Mouse (Mus musculus) right cerebral cortex, postnatal 10 days (tissue): ENCODE measurements around the gene Zfp512b.

ENCODE experiments used
- DNase-seq, 2 experiments: peaks; one replicate each; pipeline ENCODE4 v3.0.0; 2021; ENCODE audit warnings: low spot score in 2 of 2

Zfp512b gene

DNA sequence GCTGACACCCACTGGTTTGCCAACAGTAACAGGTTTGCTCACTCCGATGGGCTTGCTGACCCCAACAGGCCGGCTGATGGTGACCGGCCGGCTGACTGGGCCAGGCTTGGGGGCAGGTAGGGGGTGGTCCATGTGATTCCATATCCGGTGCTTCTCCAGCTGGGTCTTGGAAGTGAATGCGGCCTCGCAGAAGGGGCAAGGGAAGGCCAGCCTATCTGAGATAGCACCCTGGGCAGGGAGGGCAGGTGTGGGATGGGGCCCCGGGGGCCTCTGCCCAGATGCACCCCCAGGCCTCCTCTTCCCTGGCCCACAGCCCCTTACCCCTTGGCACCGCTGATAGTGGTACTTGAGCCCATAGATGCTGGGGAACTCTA, 2.9 kb downstream of the Zfp512b start:
- peak in 1 of 2 experiments; percentile 38 for DNase-seq

DNA sequence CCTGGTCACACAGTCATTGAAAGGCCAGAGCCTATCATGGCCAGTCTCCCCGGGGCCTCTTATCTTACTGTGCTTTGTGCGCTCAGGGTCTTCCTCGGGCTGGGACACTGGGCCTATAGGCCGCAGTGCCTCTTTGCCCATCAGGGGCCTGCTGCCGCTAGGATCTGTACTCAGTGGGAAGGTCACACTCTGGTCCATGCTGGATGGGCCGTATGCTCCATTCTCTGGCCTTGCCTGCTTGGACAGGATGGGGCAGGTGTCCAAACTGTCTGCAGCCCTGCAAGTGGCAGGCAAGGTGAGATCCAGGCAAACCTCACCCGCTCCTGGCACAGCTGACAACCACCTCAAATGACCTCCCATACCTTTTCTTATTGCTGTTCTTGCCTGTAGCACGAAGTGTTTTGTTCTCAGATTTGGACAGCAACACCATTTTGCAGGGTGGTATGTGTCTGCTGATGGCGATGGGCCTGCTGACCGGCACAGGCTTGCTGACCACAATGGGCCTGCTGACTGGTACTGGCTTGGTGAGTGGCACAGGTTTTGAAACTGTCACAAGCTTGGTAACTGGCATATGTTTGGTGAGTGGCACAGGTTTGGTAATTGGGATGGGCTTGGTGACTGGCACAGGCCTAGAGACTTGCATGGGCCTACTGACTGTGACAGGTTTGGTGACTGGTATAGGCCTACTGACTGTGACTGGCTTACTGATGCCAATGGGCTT, 3.4 kb downstream of the Zfp512b start:
- DNase-seq, result peak in 1 of 2 experiments; percentile 28

DNA sequence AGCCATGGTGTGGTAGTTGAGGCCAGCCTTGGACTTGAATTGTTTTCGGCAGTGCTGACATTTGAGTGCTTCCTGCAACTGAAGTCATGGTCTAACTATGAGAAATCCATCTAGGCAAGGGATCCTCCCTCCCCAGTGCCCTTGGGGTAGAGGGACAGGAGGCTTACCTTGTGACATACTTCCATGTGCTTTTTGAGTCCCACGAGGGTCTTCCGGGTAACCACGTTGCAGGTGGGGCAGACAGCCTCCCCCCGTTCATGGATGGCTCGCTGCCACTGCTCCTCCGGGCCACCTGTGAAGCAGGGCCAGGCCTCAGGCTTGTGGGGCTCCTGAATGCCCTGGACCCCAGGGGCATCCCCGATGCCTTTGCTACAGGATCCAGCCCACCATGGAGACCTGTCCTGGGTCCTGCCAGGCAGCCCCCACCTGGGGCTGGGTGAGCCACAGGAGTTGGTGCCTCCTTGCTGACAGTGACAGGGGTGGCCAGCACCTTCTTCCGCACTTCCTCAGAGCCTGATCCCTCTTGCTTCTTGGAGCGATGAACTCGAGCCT, 4.3 kb downstream of the Zfp512b start:
- peak in 1 of 2 experiments; percentile 33 for DNase-seq

DNA sequence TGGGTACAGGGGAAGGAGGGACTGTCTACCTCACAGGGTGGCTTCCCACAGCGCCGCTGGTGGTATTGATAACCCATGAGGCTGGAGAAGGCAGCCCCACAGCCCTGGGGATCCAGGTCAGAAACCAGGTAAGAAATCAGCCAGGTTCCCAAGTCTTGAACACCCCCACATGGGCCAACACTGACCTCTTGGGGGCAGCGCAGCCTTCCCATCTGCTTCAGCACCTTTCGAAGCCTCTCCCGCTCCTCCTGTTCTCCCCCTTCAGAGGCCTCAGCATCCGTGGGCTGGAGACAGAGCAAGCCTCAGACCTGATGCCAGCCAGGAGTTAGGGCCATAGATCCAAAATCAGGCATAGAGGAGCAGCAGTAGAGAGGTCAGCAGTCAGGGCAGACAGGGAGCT, 4.8 kb downstream of the Zfp512b start:
- peak in 1 of 2 experiments; percentile 33 for DNase-seq

DNA sequence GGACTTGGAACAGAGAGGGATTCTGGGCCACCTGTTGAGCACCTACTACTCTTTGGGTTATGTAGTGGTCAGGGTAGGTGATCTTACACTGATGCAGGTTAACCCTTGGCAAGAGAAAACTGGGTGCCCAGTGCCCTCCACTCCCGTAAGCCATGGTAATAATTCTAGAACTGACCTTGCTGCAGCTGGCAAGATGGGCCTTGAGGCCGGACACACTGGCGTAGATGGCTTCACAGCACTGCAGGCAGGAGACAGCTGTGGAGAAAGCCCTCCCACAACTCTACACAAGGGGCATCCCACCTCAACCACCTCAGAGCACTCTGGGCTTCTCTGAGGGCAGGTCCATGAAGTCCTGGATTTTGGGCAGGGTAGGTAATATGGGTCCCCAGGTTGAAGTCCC, 6.5 kb downstream of the Zfp512b start:
- DNase-seq, result peak in 1 of 2 experiments; percentile 33

DNA sequence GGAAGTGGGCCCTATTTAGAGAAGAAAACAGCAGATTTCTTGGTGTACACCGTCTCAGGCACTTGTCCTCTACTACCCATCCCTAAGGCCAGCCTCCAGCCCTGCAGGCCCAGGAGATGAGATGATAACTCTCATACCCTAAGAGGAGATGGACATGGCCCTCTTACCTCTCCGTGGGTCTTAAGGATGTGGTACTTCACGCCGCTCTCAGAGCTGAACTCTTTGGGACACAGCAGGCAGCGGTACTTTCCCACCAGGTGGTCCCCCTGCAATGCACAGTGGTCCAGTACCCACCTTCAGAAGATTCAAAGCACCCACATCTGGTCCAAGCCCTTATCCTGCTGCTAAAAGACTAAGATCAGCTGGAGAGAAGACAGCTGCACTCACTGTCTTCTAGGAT, 7.1 kb downstream of the Zfp512b start:
- DNase-seq, result no peak

DNA sequence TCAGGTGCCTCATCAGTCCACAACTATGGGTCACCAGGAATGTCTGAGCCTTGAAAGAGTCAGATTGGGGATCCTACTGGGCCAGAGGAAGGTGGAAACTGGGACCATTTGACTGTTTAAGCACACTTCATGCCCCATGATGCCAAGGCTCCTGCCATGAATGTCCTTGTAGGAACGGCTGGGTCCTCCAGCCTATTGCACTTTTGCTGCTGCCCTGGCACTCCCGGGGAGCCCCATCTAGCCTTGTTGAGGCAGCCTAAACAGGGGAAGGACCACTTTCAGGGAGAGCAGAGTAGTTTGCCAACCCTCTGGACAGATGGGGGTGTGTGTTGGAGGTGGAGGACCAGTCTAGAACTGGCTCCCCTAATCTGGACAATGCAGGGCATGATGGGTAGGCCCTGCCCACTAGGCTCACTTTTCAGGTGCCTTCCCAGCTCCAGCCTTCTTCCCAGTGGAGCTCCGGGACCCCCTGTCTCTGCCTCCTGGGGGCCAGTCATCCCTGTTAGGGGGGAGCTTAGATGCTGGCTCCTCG, 8.1 kb downstream of the Zfp512b start, which contains the start of gene Uckl1:
Gene Uckl1 (minus strand): TSS at position 482 of the 532 bp plus-strand sequence.
- no peak for DNase-seq

DNA sequence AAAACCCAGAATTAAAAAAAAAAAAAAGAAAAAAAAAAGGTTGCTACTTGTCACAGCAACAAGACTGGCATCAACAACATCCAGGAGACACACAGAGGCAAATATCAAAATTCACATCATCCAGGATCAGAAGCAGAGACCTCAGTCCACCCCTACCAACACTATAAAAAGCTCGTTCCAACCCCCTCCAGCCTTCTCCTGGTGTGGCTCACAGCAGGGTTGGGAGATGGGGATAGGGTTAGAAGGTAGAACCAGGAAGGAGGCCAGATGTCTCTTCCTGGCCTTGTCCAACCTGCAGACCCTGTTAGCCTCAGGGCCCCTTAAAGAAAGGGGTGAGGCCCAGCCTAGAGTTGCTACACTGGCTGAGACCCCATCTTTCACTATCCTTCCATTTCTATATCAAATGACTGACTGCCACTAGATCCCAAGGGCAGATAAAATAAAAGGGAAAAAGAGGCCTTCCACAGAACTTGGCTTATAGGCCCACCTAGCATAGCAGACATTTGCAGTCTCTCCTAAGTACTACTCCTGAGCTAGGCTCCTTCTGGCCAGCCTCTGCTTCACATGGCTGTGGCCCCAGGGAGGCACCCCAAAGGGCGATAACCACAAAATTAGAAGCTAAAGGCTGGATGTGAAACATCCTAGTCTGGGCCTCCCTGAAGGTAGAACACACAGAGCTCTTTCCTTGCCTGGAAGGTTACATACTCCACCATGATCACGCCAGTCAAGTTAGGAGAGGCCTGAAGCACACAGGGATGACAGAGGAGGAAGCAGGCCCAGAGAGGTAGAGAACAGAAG, 8.9 kb downstream of the Zfp512b start:
- DNase-seq, result no peak

DNA sequence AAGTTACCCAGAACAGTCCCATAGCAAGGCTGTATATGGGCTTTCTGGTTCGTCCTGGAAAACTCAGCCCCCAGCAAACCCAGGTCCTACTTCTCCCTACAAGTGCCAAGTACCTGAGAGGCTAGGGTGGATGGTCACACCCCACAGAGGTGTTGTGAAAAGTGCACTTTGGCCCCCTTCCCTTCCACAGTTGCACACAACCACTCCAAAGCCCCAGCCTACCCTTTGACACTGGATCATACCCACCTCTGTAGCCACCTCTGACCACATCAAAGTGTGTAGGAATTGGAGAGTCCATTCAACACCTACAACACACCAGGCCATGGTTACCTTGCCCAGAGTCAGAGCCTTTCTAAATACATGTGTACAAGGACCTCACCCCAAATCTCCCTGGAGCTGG, 9.7 kb downstream of the Zfp512b start:
- peak in 1 of 2 experiments; percentile 41 for DNase-seq

DNA sequence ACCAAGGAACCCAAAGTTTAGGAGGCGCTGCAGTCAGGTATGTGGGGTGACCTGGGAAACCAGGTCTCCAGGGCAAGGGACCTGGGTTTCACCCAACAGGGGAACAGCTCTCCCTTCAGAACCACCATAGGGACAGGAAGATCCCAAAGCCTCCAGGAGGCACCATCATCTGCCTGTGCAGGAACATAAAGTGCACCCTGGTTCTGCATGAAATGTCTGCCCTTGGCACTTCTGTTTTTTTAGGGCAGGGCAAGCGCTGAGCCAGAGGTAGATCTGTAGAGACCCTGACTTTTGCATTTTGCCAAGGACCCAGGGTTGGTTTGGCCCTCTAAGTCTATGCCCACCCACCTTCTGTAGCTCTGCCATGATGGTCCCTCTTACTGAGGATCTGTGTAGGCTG, 10.2 kb downstream of the Zfp512b start:
- peak in 1 of 2 experiments; percentile 29 for DNase-seq

DNA sequence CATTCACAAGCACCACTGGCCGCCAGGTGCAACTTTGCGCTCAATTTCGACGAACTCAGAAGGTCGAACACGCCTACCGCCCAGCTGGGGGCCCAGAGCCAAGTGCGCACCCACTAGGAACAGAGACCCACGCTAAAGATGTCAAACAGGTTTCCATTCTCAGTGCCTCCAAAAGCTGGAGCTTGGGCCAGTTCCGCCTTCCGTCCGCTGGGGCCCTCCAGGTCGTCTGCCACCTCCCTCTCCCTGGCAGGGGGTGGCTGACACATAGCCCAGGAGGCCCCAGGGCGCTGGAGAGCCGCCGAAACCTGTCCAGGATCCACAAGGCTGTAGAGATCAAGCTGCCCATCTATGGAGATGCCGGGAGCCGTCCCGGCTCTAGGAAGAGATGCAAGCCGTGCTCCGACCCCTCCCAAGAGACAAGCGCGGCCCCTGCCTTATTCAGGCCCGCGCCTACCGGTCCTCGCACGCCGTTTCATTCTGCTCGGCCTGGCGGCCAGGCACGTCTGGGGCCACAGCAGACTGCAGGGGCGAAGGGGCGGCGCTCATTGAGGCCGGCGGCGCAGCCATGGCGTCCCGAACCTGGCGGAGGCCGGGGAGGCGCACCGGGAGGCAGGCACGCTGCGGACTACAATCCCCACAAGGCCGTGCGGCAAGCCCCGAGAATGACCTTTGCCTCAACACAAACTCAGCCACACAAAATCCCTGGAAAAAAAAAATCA, 11.0 kb downstream of the Zfp512b start:
- DNase-seq, result peak; percentile 91

DNA sequence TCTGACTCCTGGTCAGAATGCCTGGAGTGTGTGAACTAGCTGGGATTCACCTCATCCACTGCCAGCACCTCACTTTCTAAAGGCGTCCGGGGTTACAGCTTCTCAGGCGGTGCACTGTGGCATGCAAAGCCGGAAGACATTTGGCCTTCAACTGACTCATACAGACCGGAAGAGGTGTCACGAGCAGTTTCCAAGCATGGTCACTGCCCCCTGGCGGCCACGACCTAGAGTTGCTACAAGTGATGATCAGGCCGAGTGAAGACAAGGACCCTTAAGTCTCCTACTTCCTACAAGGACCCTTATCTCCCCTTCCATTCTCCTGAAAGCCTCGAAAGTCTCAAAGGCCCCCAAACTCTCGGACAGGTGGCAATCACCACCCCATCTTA, 11.6 kb downstream of the Zfp512b start:
- peak; percentile 85 to 90 for DNase-seq

DNA sequence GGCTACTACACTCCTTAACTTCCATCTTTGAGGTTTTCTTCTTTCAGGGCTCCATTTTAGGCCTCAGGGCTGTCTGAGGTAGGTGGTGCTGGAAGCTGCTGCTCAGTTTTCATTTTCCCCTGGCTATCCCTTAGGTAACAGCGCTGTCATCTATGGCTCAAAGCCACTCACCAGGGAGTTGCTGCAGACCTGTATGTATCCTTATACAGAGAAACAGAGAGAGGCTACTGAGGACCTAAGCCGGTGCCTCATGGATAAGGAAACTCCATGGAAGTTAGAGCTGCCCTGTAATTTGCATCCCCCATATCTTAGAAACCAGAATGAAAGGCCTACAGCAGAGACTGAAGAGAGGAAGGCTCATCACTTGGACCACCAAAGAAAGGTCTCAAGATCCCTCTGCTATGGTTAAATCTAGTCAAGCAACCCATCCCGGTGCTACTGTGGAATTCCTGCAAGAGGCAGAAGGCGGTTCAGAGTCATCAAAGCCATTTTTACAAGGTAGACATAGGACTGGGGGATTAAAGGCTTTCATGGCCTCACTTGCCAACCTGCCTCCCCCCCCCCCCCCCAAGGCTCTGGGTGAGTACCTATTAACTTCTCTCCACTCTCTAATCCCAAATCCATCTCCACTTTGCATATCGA, 12.4 kb downstream of the Zfp512b start:
- peak in 1 of 2 experiments; percentile 15 for DNase-seq

DNA sequence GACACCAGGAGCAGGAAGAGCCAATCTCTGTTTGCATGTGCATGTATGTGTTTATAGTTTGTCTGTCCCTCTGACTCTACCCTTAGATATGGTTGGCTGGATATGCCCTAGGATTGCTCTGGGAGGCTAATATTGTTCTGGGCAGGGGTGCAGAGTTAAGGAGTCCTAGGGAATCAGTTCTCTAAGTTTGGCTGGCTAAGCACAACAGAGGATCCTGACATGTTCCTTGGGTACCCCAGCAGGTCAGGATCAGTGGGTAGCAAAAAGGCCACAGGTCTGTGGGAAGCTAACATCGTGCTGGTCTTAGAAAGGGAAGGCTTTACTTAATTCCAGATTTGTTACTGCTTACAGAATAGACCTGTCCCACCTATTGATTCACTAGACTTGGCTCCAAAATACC, 12.9 kb downstream of the Zfp512b start:
- DNase-seq, result peak in 1 of 2 experiments; percentile 7

DNA sequence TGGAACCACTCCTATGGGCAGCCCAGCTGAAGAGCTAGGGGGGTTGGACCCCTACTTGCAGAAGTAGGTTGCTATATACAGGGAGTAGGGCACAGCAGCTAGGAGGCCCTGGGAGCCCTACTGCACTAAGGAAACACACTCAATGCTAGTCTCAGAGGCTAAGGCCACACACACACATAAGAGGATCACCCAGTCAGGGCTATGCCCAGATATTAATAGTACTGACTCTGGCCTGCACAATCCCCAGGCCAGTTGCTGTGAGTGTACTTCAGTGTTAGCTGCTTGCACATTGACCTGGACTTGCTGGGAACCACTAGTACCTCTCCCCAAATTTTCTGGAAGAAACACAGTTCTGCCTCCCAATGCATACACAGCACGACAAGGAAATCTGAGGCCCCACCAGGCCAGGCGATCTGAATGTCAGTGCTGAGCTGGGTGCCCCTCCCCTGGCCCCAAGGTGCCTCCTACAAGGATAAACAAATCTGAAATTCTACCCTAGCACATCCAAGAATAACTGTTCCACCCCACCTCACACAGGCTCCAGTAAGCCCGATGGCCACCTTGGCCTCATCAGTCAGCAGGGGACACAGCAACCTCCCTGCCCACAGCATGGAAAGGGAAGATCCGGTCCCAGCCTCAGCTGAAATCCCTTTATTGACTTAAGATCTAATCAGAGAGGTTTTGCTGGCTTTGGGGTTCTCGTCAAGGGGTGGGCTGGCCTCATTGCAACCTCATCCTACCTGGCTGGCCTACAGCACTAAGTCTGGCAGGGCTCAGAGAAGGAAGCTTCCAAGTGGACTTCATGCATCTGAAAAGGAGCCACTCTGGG, 13.6 kb downstream of the Zfp512b start:
- DNase-seq, result peak in 1 of 2 experiments; percentile 19

DNA sequence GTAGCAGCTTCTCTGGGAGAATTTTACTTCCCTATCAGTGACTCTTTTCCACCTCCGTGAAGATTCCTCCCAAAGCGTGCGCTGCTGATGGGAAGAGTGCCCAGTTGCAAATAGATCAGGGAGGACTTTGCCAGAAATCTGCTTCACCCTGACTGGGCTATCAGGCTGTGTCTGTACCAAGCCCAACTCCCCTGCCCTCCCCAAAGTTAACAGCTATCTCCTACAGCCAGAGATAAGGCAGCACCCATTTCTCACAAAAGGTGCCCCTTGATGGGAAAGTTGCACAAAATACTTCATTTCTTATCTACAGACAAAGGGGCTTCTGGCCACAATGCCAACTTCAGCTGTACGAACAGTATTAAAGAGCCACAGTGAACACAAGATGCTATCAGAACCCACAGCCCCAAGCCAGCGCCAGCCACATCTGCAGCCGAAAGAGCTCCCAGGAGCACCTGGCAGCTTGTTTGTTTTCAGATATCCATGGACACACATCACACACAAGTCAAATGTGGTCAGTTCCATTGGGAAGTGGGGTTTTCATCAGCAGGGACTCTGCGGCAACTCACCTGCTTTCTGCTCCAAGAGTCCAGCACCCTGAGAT, 14.5 kb downstream of the Zfp512b start:
- peak in 1 of 2 experiments; percentile 30 for DNase-seq

DNA sequence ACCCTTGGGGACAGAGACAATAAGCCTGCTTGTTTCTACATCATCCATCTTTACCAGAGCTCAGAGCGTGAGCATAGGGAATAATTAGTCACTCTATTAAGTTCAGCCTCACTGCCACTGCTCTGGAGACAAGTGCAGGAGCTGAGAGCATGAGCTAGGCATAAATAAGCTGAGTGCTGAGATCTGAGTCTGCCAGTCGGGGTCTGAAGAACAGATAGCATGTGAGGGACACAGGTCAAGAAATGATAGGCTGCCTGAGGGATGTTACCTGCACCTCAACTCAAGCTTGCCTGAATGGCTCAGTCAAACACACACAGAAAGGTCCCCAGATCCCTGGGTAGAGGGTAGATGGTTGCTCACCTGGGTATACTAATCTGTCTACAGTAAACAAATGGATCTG, 15.5 kb downstream of the Zfp512b start:
- peak in 1 of 2 experiments; percentile 12 for DNase-seq

DNA sequence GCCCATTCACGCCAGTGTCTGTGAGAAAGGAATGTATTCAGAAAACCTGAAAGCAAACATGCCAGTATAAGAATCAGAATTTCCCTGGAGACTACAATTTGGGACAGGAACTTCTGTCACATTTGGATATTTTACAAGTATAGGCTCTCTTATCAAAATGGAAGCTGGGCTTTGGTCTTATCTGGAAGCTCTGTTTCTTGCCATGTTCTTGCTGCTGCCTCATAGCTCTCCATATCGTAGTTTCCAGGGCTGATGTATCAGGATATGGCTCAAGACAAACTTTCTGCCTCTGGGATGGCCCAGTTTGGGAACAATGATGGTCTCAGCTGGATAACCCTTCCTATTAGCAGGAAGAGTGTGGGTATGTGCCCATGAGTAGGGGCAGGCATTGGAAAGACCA, 16.0 kb downstream of the Zfp512b start:
- peak in 1 of 2 experiments; percentile 10 for DNase-seq

DNA sequence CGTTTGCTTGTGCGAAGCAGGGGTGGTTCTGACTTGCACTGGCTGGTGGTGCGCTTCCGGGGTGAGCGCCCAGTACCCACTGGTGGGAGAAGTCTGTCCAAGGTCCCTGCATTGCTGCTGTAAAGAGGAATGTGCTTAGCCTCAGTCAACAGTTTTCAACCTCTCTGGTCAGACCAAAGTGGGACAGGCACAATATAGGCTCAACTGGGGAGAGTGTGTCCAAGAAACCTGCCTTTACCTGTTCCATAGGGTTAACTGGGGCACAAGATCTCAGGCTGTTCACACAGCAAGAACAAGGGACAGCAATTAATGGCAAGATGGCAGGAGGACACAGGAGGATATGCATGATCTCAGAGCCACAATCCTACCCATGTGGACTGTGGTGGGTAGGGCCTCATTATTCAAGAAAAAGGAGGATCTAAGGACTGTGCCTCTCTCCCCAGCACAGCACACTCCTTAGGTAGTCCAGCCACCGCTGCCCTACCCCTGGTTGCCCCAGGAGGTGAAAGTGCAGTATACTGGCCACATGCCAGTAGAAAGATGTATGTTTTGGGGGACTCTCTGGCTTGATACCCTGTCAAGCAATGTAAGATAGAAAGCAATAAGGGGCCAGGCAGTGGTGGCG, 17.6 kb downstream of the Zfp512b start:
- peak in 1 of 2 experiments; percentile 12 for DNase-seq
